Mouse (Mus musculus) T-helper 17 cell (primary cell): ENCODE results near the gene Fzd1.

ENCODE experiments used
- in situ Hi-C, 2 experiments: fragments of 300-600 bp; cut with MboI, MseI; formaldehyde crosslinking; loops; 1 replicate in 1 of 2; 2 replicates in 1 of 2; pipeline ENCODE4 v1.15.1; 2025; ENCODE audit warnings: high pct_unique_total_duplicates in 2 of 2

The Fzd1 gene

DNA sequence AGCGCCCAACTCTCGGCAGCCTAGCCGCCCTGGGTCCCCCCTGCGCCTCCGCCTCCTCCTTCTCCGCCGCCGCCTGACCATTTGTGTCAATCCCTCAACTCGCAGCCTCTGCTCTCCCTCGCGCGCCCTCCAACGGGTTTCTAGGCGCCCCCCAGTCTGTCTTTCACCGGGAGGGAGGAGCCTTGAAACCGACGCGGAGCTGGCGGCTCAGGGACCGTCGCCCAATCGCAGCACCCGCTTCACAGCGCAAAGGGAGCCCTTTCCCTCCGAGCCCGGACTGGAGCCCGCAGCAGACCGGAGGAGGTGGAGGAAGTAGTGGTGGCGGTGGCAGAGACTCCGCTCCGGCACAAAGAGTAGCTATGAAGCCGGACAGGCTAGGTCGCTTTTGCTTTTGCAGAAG is at the start of gene Fzd1:
TSS of gene Fzd1 (minus strand) at position 134 of the 400 bp plus-strand sequence.
- in situ Hi-C loops: no loop called here

DNA sequence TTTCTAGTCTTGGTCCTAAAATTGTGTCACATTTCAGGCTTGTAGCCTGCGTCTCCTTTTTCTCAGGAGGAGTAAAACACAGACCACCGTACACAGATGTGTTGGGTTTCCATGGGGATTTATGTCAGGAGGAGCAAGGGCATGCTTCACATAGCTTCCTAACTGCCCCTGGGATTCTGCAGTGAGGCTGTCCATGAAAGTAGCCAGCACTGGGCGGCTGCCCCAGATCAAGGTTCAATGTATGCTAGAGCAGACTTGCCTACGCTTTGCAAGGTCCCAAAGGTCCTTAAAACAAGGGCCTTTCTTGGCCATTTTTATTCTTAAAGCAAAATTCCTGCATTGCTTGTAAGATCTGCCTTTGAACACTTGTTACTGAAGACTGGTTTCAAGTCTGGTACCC is 47.4 kb upstream of the Fzd1 start:
- in situ Hi-C loops: no loop called here

DNA sequence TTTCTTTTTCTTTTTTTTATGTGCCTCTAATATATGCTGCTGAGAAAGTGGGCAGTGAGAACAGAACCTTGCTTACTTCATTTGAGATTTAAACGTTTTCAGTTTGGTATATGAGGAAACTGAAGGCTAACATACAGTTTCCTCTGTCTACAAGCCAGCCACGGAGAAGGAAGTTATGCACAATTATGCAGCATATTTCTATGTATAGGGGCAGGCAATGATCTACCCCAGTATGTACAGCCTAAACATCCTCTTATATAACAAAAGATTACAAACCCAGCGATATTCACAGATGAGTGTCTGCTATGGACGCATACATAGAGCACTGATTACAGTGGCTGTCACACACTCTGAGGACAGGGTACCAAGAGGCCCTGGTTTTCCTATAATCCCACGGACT is 45.9 kb upstream of the Fzd1 start:
- in situ Hi-C loops: no loop called here

DNA sequence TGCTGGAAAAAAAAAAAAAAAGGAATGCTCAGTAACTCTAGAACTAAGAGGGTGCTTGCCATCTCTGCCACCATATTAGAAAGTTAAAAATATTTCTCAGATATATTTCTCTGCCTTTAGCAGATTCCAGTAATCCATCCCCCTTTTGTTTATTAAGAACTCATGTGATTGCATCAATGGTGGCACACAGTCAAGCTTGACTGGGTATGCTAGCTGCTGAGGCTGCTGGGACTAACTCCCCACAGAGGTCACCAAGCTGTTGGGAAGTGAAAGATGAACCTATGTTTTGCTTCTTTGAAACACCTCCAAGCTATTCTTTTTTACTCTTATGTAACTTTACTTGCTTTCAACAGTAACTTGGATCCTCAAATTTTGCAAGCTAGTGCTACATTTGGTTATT is 44.1 kb upstream of the Fzd1 start:
- in situ Hi-C loops: no loop called here

DNA sequence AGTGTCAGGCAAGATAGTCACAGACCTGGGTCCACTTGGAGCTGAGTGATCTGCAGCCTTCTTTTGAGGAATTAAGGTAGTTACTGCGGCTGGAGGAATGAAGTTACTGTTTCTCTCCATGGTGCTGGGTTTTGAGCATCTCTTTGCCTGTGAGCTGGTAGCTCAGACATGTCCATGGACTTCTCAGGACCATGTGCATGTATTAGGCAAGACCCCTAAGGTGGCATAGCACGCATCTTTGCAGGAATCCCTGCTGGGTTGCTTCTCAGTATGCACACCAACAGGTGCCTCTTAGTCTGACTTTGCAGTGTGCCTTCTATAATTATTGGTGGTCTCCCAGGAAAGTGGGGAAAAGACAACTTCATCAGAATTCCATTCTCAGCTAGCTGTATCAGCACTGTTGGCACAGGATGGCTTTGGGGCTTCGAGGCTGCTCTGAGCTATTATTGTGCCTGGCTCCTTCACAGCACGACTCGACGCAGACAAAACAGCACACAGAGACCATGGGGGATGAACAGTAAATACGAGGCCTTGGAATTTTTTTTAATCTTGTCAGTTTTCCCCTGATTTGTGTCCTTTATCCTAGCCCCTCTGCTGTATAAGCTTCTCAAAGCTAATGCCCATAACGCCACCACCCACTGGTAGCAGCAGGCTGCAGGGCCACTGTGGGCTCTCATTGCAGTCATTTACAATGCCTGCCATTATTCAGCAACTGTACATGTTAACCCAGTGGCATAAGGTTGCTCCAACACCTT is 43.4 kb upstream of the Fzd1 start:
- in situ Hi-C loops: no loop called here

DNA sequence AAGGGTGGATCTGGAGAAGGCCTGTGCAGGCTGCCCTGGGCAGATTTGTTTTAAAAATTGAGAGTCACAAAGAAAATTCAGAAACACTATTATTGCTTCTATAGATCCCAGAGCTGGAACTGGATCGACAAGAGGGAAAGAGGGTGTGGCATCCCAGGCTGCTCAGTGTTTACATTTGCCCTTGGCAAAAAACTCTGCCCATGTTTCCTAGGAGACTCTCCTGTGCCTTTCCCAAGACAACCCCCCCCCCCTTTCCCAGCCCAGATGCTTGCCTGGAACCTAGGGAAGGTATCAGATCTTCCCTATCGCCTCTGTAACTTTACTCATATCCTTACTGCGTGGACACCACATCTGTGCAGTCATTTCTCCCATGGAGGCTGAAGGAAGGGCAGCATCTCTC is 33.4 kb upstream of the Fzd1 start:
- in situ Hi-C loops: no loop called here

DNA sequence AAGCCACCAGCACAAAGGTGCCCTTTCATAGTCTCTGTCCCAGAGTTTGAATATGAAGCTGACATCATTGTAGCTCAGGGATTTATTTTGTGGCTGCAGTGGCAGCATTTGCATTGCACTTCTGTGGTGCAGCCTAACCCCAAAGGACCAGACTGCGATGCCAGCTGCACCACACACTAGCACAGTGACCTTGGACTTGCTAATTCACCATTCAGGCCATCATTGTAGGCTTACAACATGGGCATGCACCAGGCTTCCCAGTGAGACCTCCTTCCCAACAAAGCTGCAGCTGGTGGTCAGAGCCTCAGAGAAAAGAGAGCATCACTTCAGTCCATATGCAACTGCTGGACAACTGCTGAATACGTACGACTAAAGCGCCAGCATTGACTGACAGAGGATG is 32.4 kb upstream of the Fzd1 start:
- in situ Hi-C loops: no loop called here

DNA sequence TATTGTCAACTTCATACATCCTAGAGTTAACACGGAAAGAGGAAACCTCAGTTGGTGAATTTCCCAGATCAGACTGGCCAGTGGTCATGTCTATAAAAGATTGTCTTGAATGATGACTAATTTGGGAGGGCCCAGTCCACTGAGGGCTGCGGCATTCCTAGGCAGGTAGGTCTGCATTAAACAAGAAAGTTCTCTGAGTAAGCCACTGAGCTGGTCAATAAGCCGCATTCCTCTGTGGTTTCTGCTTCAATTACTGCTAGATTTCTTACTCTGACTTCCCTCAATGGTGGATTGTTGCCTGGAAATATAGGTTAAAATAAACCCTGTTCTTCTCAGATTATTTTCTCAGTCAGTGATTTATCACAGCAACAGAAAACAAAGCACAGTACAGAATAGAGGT is 30.6 kb upstream of the Fzd1 start:
- in situ Hi-C loops: no loop called here

DNA sequence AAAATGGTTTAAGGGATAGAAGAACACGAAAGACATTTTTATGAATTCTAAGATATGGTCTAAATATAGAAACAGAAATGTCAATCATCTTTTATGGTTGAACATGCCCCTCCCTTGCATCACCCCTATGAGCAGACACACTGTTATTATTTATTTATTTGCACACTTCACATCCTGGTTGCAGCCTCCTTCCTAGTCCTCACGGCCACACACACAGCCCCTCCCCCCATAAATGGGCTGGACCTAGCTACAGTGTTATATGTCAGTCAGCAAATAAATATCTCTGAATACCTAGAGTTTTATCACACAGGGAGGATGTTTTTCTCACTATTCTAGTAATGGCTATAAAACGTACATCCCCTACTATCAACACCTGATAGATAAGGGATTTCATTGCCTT is 29.0 kb upstream of the Fzd1 start:
- in situ Hi-C loops: no loop called here

DNA sequence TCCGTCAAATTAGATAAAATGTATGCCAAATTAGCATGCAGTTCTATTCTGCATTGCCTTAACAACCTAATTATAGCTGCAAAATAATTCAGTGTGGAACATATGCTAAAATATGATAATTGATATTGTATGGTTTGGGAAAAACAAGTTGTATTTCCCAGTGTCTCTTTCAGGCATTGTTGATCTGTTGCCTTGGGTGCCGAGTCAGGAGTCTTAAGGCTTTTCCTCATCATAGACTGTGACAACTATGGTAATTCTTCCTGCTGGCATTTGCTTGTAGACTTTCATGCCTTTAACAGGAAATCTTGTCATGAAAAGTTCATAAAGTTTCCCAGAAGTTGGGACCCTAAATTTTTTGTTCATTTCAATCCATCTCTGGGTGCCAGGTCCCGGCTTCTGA is 20.4 kb upstream of the Fzd1 start:
- in situ Hi-C loops: no loop called here

DNA sequence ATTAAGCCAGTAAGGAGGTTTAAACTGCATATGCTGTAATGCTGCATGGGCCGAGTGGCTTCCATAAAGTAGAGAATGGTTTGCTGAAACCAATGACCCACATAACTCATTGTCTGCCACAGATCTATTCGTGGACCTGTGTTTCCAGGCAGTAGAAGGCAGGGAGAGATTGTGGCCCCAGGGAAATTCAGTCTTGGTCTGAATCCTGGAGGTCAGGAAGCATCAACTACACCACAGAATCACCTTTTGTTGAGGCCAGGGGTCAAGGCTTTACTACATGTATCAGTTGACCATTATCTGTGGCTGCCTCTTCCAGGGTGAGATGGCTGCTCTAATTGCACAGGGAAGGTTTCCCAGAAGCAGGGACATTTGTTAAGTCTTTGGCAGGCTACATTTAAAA is 18.7 kb upstream of the Fzd1 start:
- in situ Hi-C loops: no loop called here

DNA sequence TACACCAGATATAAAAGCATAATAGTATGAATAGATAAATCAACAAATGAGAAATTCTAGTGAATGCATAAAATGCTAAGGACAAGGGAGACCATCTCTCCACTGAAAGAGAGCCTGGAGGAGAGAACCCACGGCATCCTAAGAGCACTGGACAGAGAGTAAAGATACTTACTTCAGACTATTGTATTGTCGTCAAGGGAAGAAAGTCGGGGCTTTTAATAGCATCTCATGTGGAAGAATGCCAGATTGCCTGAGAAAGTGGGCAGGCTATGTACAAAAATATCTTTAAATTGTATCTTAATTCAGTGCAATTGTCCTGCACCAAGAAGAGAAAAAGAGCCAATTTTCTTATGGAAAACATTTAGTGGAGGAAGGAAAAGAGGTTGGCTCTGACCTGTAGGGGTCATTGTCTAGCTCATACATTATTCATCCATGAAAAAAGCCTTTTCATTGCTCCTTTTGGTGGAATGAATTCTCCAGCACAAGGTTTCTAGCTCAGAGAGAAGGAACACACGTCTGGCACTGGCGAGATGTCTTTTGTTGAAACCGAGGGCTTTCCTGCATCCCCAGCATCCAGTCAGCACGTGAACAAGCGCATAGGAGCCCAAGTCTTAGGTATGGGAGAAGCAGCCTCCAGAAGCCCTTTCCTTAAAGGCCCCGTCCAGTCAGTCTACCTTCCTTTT is 15.4 kb upstream of the Fzd1 start:
- in situ Hi-C loops: no loop called here

DNA sequence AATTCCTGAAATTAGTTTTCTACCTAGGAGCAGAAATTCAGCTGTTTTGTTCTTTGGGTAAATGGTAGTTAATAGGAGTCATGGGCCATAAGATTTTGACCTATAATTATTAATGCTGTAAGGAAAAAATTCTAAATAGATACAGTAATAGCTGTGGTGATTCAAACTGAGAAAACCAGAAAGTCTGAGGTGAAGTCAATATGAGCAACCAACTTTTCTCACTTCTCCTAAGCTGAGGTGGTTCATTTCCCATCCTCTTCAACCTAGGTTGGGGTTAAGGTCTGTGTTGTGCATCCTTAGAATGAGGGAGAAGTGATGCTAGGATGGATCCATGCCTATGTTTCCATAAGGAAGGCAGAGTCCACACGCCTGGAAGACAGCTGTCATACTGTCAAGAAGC is 12.8 kb upstream of the Fzd1 start:
- in situ Hi-C loops: no loop called here

DNA sequence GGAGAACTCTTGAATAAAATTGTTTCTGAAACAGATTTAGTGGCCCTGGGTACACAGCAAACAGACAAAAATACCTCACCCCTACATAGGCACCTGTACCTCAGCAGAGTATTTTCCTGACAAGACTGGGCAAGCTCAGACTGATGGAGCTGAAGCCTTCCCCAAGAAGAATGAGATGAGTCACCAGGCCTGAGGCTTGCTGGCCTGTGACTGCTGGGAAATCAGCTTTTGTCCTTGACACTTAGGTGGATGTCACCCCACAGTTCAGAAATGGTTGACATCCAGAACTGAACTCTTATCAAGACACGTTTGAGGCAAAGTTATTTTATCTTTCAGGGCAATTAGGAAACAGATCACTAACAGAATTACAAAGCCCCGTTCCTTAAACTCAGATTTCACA is 10.1 kb upstream of the Fzd1 start:
- in situ Hi-C loops: no loop called here

DNA sequence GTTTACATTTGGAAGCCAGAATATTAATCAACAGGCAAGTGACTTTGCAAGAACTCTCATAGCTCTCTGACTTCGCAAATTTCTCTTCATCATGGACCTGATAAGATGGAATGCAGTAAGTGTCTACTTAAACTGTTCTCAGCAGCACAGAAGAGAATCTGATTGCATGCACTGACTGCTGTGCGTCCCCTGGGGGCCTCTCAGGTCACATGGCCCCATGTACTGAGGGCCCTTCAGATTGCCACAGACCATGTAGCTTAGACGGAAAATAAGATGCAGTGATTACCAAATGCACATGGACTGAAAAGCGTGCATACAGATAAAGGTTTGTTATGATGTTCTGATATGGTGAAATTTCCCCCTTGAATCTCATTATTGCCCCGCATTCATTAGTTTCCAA is 8.9 kb upstream of the Fzd1 start:
- in situ Hi-C loops: no loop called here

DNA sequence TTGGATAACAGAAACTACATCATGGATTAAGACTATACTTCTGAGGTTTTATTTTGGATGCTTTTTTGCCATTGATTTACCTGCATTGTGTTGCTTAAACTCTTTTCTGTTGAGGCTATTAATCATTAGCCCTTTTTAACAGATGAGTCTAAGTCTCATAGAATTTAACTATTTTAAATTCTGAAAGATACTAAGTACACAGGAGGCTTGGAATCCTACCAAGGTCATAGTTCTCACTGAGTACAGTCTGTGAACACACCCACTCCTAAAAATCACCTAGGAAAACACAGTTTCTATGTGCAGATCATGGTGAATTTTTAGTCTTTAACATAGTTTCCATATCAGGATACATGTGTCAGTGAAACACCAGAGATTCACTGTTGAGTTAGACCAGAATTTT is 4.1 kb upstream of the Fzd1 start:
- in situ Hi-C loops: loop anchor here in 1 of 2 experiments (5.0 kb wide), 1 partner anchor 65 kb away; no protein-coding TSS in a partner anchor

DNA sequence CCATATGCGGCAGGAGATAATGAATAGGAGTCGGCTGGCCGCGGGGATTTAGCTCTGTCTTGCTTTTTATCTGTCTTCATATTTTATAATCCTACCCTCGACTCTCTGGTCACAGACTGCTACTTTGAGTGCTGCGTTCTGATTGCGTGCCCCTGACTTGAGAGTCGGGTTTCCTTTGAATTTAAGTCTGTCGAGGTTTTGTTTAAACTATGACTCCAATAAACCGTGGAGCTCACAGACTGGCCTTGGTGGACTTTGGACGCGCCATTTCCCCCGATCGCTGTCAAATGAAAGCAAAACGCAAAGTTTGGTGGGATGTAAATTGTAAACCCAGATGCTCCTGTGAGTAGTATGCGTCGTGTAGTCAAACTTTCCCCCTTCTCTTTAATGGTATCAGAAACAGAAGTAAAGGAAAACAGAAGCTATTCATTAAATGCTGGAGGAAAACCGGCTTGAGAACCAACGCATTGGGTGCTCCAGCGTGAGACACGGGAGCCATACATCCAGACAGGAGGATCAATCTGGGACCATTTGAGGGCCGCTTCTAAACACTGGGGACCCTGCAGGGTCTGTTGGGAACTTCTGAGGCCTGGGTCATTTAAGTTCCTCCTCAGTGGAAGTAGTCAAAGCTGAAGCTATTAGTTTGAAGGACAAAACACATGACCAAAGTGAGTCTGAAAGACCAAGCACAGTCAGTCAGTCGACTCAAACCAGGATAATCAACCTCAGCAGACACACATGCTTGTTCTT is 671 bp upstream of the Fzd1 start:
- in situ Hi-C loops: no loop called here

DNA sequence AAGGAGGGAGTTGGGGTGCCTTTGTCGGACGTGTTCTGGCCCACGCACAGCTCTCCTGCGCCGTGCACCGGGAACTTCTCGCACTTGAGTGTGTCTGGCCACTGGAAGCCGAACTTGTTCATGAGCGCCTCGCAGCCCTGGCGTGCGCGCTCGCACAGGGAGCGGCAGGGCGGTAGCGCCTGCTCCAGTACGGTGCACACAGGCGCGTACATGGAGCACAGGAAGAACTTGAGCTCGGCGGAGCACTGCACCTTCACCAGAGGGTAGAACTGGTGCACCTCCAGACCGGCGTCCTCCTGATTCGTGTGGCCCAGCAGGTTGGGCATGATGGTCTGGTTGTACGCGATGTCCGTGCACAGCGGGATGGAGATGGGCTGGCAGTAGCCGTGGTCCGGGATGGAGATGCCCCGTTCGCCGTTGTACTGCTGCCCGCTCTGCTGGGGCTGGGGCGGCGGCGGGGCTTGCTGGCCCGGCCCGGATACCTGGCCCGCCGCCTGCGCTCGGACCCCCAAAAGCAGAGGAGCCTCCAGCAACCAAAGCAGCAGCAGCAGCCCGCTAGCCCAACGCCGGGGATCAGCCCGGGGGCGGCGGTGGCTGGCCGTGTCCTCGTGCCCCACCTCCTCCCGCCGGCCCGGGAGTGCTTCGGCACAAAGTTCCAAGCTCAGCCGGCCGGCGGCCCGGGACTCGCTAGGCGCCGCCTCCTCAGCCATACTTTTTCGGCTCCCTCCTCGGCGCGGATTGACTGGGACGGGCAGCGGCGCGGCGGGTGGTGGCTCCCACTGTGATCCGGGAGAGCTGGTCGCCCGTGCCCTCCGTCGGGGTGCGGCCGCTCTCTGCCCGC is 744 bp downstream of the Fzd1 start:
- in situ Hi-C loops: no loop called here

DNA sequence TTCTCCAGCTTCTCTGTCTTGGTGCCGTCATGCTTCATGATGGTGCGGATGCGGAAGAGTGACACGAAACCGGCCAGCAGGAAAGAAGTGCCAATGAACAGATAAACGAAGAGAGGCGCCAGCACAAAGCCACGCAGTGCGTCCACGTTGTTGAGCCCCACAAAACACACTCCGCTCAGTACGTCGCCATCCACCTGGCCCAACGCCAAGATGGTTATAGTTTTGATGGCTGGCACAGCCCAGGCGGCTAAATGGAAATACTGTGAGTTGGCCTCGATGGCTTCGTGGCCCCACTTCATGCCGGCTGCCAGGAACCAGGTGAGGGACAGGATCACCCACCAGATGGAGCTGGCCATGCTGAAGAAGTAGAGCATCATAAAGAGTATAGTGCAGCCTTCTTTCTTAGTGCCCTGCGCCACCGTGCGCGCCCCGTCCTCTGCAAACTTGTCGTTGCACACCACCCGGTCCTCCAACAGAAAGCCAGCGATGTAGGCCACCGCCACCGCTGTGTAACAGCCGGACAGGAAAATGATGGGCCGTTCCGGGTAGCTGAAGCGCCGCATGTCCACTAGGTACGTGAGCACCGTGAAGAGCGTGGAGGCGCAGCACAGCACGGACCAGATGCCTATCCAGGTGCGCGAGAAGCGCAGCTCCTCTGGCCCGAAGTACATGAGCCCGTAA is 1.7 kb downstream of the Fzd1 start:
- in situ Hi-C loops: no loop called here

DNA sequence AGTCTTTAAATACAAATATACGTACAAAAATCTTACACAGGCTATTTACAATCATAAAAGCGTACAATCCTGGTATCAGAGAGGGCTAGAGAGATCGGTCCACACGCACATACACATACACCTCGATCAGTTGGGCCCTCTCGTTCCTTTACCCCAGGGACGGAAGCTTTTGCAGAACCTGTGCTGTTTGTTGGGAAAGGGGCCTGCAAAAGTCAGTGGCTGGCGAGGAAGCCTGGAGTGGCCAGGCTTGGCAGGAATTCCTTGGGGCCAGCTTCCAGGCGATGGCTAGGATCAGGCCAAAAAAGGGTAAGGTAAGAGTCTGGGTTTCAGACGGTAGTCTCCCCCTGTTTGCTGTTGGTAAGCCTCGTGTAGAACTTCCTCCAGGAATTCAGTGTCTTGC is 2.5 kb downstream of the Fzd1 start:
- in situ Hi-C loops: no loop called here

DNA sequence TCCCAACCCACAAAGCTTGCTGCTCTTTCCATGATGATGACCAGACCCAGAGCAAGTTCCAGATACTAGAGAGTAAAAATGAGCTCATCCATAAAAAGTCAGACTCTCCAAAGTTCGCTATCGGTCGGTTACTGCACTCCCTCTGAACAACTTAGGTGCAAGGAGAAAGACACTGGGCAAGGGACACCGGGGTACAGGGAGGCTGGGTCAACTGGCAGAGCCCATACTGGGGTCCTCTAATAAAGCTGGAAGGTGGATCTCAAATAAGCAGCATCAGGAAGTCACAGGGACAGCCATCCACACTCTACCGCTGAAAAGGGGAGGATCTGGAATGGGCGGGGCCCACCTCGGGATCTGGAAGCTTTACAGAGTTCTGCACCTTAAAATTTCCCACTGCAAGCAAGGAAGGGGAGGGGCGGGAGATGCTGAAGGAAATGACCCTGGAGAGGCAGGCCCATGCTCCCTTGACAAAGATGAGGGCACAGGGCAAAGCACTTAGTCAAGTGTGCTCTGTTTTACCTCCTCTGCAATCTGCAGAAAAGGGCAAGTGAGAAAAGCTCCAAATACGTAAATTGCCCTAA is 3.0 kb downstream of the Fzd1 start:
- in situ Hi-C loops: no loop called here
